In genomic region chr10:90373469-90373868, GRCm38 (mm10) we compare ENCODE assay signal across 9 mouse cellular contexts.
A peak's percentile ranks its signal among the peaks of the same experiment; 100 is the strongest.
DNase-seq lines count a peak whose midpoint lies in the region; ATAC-seq and TF ChIP-seq lines count a peak whose summit lies in the region.
"Had no signal": no experiment of that assay in that cellular context is flagged by ENCODE, and none has a peak within 500 bp of the region (broad histone marks: within the 10 kb centered on the region; RNA-seq: fewer than 3 reads in every experiment).

No protein-coding gene starts in this region.

- TF ChIP-seq POLR2A in bone marrow, adult 2 months (IDR thresholded peaks at IDR 0.05; ENCODE audit: borderline replicate concordance, control insufficient read depth, low read depth, low read length), result no peak
- TF ChIP-seq POLR2A in limb, embryonic 14.5 days (IDR thresholded peaks at IDR 0.05; ENCODE audit: borderline replicate concordance, extremely low read depth, insufficient read depth, insufficient read length), result no peak

- 0 out of 2 replicates have a peak, but pooled peaks have one; percentile 38 for TF ChIP-seq CTCF in bone marrow, adult 2 months (IDR thresholded peaks at IDR 0.05; ENCODE audit: control insufficient read depth, insufficient read depth, low read length)

- no peaks in the 10 kb centered on the region for H3K27me3 ChIP-seq in embryonic facial prominence, embryonic 10.5 days (replicated peaks; ENCODE audit: low read depth, poor library complexity, severe bottlenecking)
- no peaks in the 10 kb centered on the region for H3K27me3 ChIP-seq in limb, embryonic 14.5 days (ENCODE audit: control insufficient read depth, insufficient read depth, low read length)

- ATAC-seq in limb, embryonic 14.5 days (ENCODE audit: low FRiP score, low read depth), result no peak
- ATAC-seq in erythroblast, adult 5-6 weeks (replicated peaks; ENCODE audit: low FRiP score, poor library complexity, severe bottlenecking), result no peak

- in situ Hi-C loops in ES-E14 (cut with MboI; ENCODE audit: low sequenced_read_pairs in 2 of 2, unreplicated experiment in 2 of 2), result no loop called here

- DNase-seq in layer of hippocampus, adult 11-12 months (ENCODE audit: low spot score), result peak; percentile 28
- DNase-seq in layer of hippocampus, adult 9-11 months, result no peak
- DNase-seq in ES-E14 (ENCODE audit: low read depth, low spot score), result peak; percentile 62
- DNase-seq in embryonic facial prominence, embryonic 10.5 days (ENCODE audit: low spot score), result peak; percentile 45
- peak; percentile 20 for DNase-seq in limb, embryonic 14.5 days (ENCODE audit: low spot score)
- DNase-seq in testis, postnatal 14 days (ENCODE audit: low spot score), result peak; percentile 21

- WGBS in bone marrow, adult 2 months, result 10% methylated on average over 4 of the region's 4 CpGs
- WGBS in embryonic facial prominence, embryonic 10.5 days, result 31% methylated on average over 4 of the region's 4 CpGs
- 31% methylated on average over 4 of the region's 4 CpGs for WGBS in limb, embryonic 14.5 days

- no peak overlapping the region for H3K4me3 ChIP-seq in ES-E14 (ENCODE audit: insufficient read depth in 1 of 2, low read depth in 1 of 2, low read length in 2 of 2, poor library complexity in 1 of 2, severe bottlenecking in 1 of 2)
- no peak overlapping the region for H3K4me3 ChIP-seq in bone marrow, adult 2 months (replicated peaks; ENCODE audit: control insufficient read depth, low read depth, low read length)
- H3K4me3 ChIP-seq in embryonic facial prominence, embryonic 10.5 days, result no peak overlapping the region
- H3K4me3 ChIP-seq in limb, embryonic 14.5 days (replicated peaks; ENCODE audit: low read length), result no peak overlapping the region

- H3K9me3 ChIP-seq in ES-E14 (ENCODE audit: control insufficient read depth, insufficient read depth, low read depth, low read length), result no peaks in the 10 kb centered on the region
- no peaks in the 10 kb centered on the region for H3K9me3 ChIP-seq in embryonic facial prominence, embryonic 10.5 days
- H3K9me3 ChIP-seq in limb, embryonic 14.5 days (ENCODE audit: control insufficient read depth, low read length), result no peaks in the 10 kb centered on the region

- H3K9ac ChIP-seq in ES-E14 (ENCODE audit: insufficient read depth, low read depth, low read length, poor library complexity, severe bottlenecking), result no peak overlapping the region
- no peak overlapping the region for H3K9ac ChIP-seq in limb, embryonic 14.5 days (ENCODE audit: low read depth, low read length, severe bottlenecking)

- no peak overlapping the region for H3K27ac ChIP-seq in ES-E14 (ENCODE audit: insufficient read depth, low read depth, low read length, poor library complexity, severe bottlenecking)
- H3K27ac ChIP-seq in bone marrow, adult 2 months (ENCODE audit: control insufficient read depth, insufficient read depth, low read depth, low read length, poor library complexity), result no peak overlapping the region
- H3K27ac ChIP-seq in embryonic facial prominence, embryonic 10.5 days (replicated peaks), result no peak overlapping the region
- H3K27ac ChIP-seq in limb, embryonic 14.5 days (replicated peaks; ENCODE audit: low read depth, low read length), result no peak overlapping the region
- H3K27ac ChIP-seq: macrophage had no signal

- no peaks in the 10 kb centered on the region for H3K4me1 ChIP-seq in ES-E14 (ENCODE audit: control insufficient read depth in 2 of 2, insufficient read depth in 2 of 2, low read length in 2 of 2, poor library complexity in 1 of 2)
- H3K4me1 ChIP-seq in bone marrow, adult 2 months (ENCODE audit: control insufficient read depth, insufficient read depth, low read length), result no peaks in the 10 kb centered on the region
- 0 out of 2 replicates have a peak, but pooled peaks cover 2% of the 10 kb centered on the region for H3K4me1 ChIP-seq in embryonic facial prominence, embryonic 10.5 days
- no peaks in the 10 kb centered on the region for H3K4me1 ChIP-seq in limb, embryonic 14.5 days (ENCODE audit: control insufficient read depth, insufficient read depth, low read length)

- H3K4me2 ChIP-seq in limb, embryonic 14.5 days (replicated peaks; ENCODE audit: low read depth, low read length, severe bottlenecking), result no peak overlapping the region

- no peaks in the 10 kb centered on the region for H3K36me3 ChIP-seq in ES-E14 (ENCODE audit: control insufficient read depth, insufficient read depth, low read length, poor library complexity, severe bottlenecking)
- no peaks in the 10 kb centered on the region for H3K36me3 ChIP-seq in embryonic facial prominence, embryonic 10.5 days (replicated peaks)
- no peaks in the 10 kb centered on the region for H3K36me3 ChIP-seq in limb, embryonic 14.5 days (ENCODE audit: control insufficient read depth, insufficient read depth, low read length)

TF ChIP-seq in ES-E14, 5 proteins besides CTCF, POLR2A, EP300 and RAD21:
- TF ChIP-seq HCFC1 (IDR thresholded peaks at IDR 0.05; ENCODE audit: borderline replicate concordance, insufficient read depth, low read length) (no peak), ZC3H11A (IDR thresholded peaks at IDR 0.05; ENCODE audit: borderline replicate concordance, low read depth, low read length) (peak; percentile 33; the same call in 1 of the 2 replicates)
TF ChIP-seq in ES-E14: peak in this region for 1.
